Mouse (Mus musculus) erythroblast, embryonic 14.5 days (primary cell): Measurements from ENCODE around the gene Zranb2.

ENCODE experiments used
- GATA1 ChIP-seq: IDR thresholded peaks from 2 replicates; pipeline ENCODE4 v1.6.1; 2012; ENCODE audit warnings: low read length, inconsistent platforms, mixed read lengths
- TAL1 ChIP-seq: IDR thresholded peaks from 3 replicates; pipeline ENCODE4 v1.6.1; 2012; ENCODE audit warnings: low read length, inconsistent platforms, mixed read lengths

DNA sequence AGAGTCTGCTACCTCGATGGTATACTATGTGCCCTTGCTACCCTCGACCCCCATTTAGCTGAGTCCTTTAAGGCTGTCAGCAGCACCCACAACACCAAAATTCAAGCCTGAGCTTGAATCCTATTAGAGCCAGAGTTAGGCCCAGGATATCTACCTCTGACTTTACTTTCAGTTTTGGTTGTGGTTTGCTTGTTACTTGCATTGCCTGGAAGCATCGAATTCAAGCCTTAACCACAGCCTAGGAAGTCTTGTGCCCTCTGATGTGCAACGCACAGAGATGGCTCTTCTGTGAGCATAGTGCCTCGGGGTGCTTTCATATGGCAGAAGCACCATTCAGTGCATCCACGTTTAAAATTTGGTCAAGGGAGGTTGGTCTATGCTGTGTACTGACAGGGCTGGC is 38.1 kb downstream of the Zranb2 start:
- TF ChIP-seq GATA1 (no peak), TAL1 (no peak)
